Mouse (Mus musculus): ENCODE data around the gene Sdsl. TPM values are rescaled to one million over a fixed set of nuclear protein-coding genes. Genes with fewer than 3 reads are reported as not detected.
A peak's percentile ranks its signal among the peaks of the same experiment; 100 is the strongest.

Gene Sdsl
- total RNA-seq, 2 experiments from 2014 or later: 7.9 to 8.5 TPM

- no peak overlapping the region for H3K27ac ChIP-seq
- no peak overlapping the region for H3K4me3 ChIP-seq
- no peak for DNase-seq (ENCODE audit: low spot score in 2 of 2)
- no peak for TF ChIP-seq CTCF (conservative IDR thresholded peaks at IDR 0.05)
Observed at GRCm38 (mm10) chr5:120461902-120462301, 10.7 kb downstream of the Sdsl start.

GRCm38 (mm10) chr5:120459133-120459532 lies 13.5 kb downstream of the Sdsl start:
- DNase-seq (ENCODE audit: low spot score in 2 of 2): no peak
- Histone ChIP-seq H3K27ac (no peak overlapping the region), H3K4me3 (no peak overlapping the region)
- TF ChIP-seq CTCF (conservative IDR thresholded peaks at IDR 0.05): no peak

GRCm38 (mm10) chr5:120457628-120458027 lies 15.0 kb downstream of the Sdsl start:
- Histone ChIP-seq H3K4me3 (no peak overlapping the region), H3K27ac (no peak overlapping the region)
- DNase-seq (ENCODE audit: low spot score in 2 of 2): peak; percentile 42 to 70
- TF ChIP-seq CTCF (conservative IDR thresholded peaks at IDR 0.05): peak; percentile 78

- no peak overlapping the region for H3K27ac ChIP-seq
- DNase-seq (ENCODE audit: low spot score in 2 of 2): no peak
- no peak for TF ChIP-seq CTCF (conservative IDR thresholded peaks at IDR 0.05)
- no peak overlapping the region for H3K4me3 ChIP-seq
Observed at GRCm38 (mm10) chr5:120456841-120457554, 15.6 kb downstream of the Sdsl start.

- Histone ChIP-seq H3K4me3 (no peak overlapping the region), H3K27ac (no peak overlapping the region)
- no peak for TF ChIP-seq CTCF (conservative IDR thresholded peaks at IDR 0.05)
- no peak for DNase-seq (ENCODE audit: low spot score in 2 of 2)
Observed at GRCm38 (mm10) chr5:120456253-120456652, 16.4 kb downstream of the Sdsl start.

- Histone ChIP-seq H3K4me3 (no peak overlapping the region), H3K27ac (no peak overlapping the region)
- DNase-seq (ENCODE audit: low spot score in 2 of 2): no peak
- TF ChIP-seq CTCF (conservative IDR thresholded peaks at IDR 0.05): no peak
Observed at GRCm38 (mm10) chr5:120454756-120455337, 17.8 kb downstream of the Sdsl start.

GRCm38 (mm10) chr5:120447305-120447704 lies 25.3 kb downstream of the Sdsl start:
- no peak for TF ChIP-seq CTCF (conservative IDR thresholded peaks at IDR 0.05)
- no peak for DNase-seq (ENCODE audit: low spot score in 2 of 2)
- no peak overlapping the region for H3K4me3 ChIP-seq
- no peak overlapping the region for H3K27ac ChIP-seq

- Histone ChIP-seq H3K4me3 (no peak overlapping the region), H3K27ac (no peak overlapping the region)
- DNase-seq (ENCODE audit: low spot score in 2 of 2): peak; percentile 73 to 93
- TF ChIP-seq CTCF (conservative IDR thresholded peaks at IDR 0.05): peak; percentile 84
Observed at GRCm38 (mm10) chr5:120440733-120441132, 31.9 kb downstream of the Sdsl start.

- Histone ChIP-seq H3K4me3 (no peak overlapping the region), H3K27ac (no peak overlapping the region)
- TF ChIP-seq CTCF (conservative IDR thresholded peaks at IDR 0.05): no peak
- DNase-seq (ENCODE audit: low spot score in 2 of 2): no peak
Observed at GRCm38 (mm10) chr5:120439887-120440670, 32.5 kb downstream of the Sdsl start.

- H3K4me3 ChIP-seq: no peak overlapping the region
- no peak for TF ChIP-seq CTCF (conservative IDR thresholded peaks at IDR 0.05)
- no peak for DNase-seq (ENCODE audit: low spot score in 2 of 2)
- no peak overlapping the region for H3K27ac ChIP-seq
Observed at GRCm38 (mm10) chr5:120438991-120439710, 33.5 kb downstream of the Sdsl start.

GRCm38 (mm10) chr5:120438469-120438868 lies 34.1 kb downstream of the Sdsl start:
- Histone ChIP-seq H3K4me3 (no peak overlapping the region), H3K27ac (no peak overlapping the region)
- DNase-seq (ENCODE audit: low spot score in 2 of 2): no peak
- TF ChIP-seq CTCF (conservative IDR thresholded peaks at IDR 0.05): no peak

GRCm38 (mm10) chr5:120437986-120438385 lies 34.6 kb downstream of the Sdsl start:
- no peak for DNase-seq (ENCODE audit: low spot score in 2 of 2)
- no peak overlapping the region for H3K4me3 ChIP-seq
- no peak overlapping the region for H3K27ac ChIP-seq
- no peak for TF ChIP-seq CTCF (conservative IDR thresholded peaks at IDR 0.05)

GRCm38 (mm10) chr5:120437539-120437938 lies 35.1 kb downstream of the Sdsl start:
- Histone ChIP-seq H3K4me3 (no peak overlapping the region), H3K27ac (no peak overlapping the region)
- TF ChIP-seq CTCF (conservative IDR thresholded peaks at IDR 0.05): no peak
- DNase-seq (ENCODE audit: low spot score in 2 of 2): no peak

Data from layer of hippocampus, adult 2 months (tissue).